Mouse (Mus musculus): ENCODE results near the gene Zfp775.

Gene Zfp775

DNA sequence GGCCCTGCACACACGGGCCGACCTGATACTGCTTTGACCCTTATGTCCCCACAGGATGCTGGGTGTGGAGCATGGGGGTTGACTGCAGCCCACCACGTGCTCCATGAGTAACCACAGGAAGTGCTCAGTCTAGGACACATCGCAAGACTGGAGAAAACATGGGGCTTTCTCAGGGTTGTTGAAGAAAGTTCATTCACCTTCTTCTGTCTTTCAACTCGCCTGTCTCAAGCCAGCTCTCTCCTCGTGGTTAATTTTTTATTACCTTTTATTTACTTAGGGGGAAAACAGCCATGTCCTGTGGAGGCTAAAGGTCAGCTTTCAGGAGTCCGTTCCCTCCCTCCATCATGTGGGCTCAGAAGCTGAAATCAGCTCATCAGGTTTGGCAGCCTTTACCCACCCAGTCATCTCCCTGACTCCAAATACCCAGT is 64.3 kb downstream of the Zfp775 start:
- DNase-seq (ENCODE audit: inconsistent age in 2 of 2, low spot score in 1 of 2), result no peak

DNA sequence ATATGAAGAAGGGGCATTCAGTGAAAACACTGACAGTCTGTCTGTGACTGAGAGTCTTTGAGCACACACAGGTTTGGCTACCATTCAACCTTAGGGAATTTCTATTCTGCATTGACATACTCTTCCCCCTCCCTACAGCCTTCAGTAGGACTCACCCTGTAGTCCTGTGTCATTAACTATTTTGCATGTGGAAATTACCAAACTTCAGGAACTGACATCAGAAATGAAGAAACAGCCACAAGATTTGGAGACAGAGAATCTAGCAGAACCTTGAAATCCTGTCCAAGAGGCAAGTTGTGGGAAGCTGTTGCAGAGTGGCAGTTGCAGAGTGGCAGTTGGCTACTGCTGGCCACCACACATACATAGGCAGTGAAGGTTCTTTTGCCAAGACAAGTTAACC is 66.2 kb downstream of the Zfp775 start:
- no peak for DNase-seq (ENCODE audit: inconsistent age in 2 of 2, low spot score in 1 of 2)

DNA sequence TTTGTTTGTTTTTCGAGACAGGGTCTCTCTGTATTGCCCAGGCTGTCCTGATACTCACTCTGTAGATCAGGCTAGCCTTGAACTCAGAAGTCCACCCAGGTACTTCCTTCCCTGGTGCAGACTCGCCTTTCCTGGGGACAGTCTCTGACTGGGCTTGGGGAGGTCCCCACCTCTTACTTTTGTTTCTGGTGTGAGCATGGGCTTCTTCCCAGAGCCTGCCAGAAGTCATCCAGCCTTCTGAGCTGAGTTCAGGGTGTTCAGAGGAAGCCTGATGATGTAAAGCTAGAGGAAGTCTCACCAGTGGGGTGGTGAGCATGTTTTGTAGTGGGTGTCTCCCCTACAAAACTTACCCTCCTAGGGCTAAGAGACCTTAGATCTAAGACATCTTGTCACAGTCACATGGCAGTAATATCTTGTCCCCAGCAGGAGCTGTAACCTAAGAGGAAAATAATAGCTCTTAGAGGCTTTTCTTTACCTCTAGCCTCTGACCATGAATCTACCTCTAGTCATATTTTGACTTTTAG is 67.6 kb downstream of the Zfp775 start:
- DNase-seq (ENCODE audit: inconsistent age in 2 of 2, low spot score in 1 of 2), result no peak

Measured in adrenal gland, adult (tissue).